Mouse (Mus musculus) hindbrain, embryonic 15.5 days (tissue): ENCODE measurements around the gene Khsrp. TPM values are rescaled to one million over a fixed set of nuclear protein-coding genes. Genes with fewer than 3 reads are reported as not detected.
A peak's percentile ranks its signal among the peaks of the same experiment; 100 is the strongest.

Experiments
- ATAC-seq: fragments of 200-750 bp; cut with Nextera tagmentation; 2 replicates; pipeline ENCODE4 v1.8.0; 2017; ENCODE audit warnings: low read depth, moderate number of reproducible peaks, moderate TSS enrichment; ENCODE audit not compliant: low FRiP score
- H3K27ac ChIP-seq: fragments of 300-500 bp; sonication (generic); replicated peaks from 2 replicates; pipeline ENCODE4 v1.5.1; 2015; ENCODE audit warnings: mild to moderate bottlenecking, inconsistent platforms
- H3K27me3 ChIP-seq: fragments of 300-500 bp; sonication (generic); 2 replicates; pipeline ENCODE4 v1.6.1; 2015; ENCODE audit warnings: control low read depth, inconsistent platforms
- H3K36me3 ChIP-seq: fragments of 300-500 bp; sonication (generic); 2 replicates; pipeline ENCODE4 v1.6.1; 2015; ENCODE audit warnings: control low read depth, inconsistent platforms
- H3K4me1 ChIP-seq: fragments of 300-500 bp; sonication (generic); replicated peaks from 2 replicates; pipeline ENCODE4 v1.6.1; 2015; ENCODE audit warnings: control low read depth, inconsistent platforms
- H3K4me2 ChIP-seq: fragments of 300-500 bp; sonication (generic); 2 replicates; pipeline ENCODE4 v1.6.1; 2015; ENCODE audit warnings: moderate library complexity, mild to moderate bottlenecking, inconsistent platforms
- H3K4me3 ChIP-seq: fragments of 300-500 bp; sonication (generic); 2 replicates; pipeline ENCODE4 v1.5.1; 2015; ENCODE audit warnings: mild to moderate bottlenecking, inconsistent platforms
- H3K9ac ChIP-seq: fragments of 300-500 bp; sonication (generic); 2 replicates; pipeline ENCODE4 v1.6.1; 2015; ENCODE audit warnings: inconsistent platforms
- H3K9me3 ChIP-seq: fragments of 300-500 bp; sonication (generic); 2 replicates; pipeline ENCODE4 v1.6.1; 2016; ENCODE audit warnings: control low read depth, inconsistent platforms
- whole genome bisulfite sequencing: fragments of 180-500 bp; shearing (Covaris S2); methylation state at CpG from one replicate; pipeline ENCODE4 v1.1.7; 2015; 5-methylcytosine and 5-hydroxymethylcytosine counted together
- polyA plus RNA-seq: library from polyadenylated mRNA; unstranded; fragments of >200 nt; fragmentation: Nextera tagmentation; extraction: Ambion mirVana; gene quantifications from 2 replicates; pipeline ENCODE4 v1.2.1, GENCODE M21; 2015

Gene Khsrp
- 27.9 and 31.2 TPM in 2 replicates for polyA plus RNA-seq

GRCm38 (mm10) chr17:57030931-57031660 is at the start of gene Khsrp:
Gene Khsrp, minus strand, starts transcription at chr17:57031522.
- H3K9ac ChIP-seq = peak within 1 kb of the TSS; percentile 97
- 0% methylated on average over 82 of the region's 99 CpGs for WGBS
- ATAC-seq = no peak

GRCm38 (mm10) chr17:57079919-57080318 is 48.6 kb upstream of the Khsrp start:
- H3K4me1 ChIP-seq = peaks cover 18% of the 10 kb centered on the region
- H3K9ac ChIP-seq = no peak overlapping the region
- 77% methylated on average over 3 of the region's 3 CpGs for WGBS

More at GRCm38 (mm10) chr17:57030931-57031660, at the start of gene Khsrp:
- Histone ChIP-seq H3K9me3 (no peaks in the 10 kb centered on the region), H3K4me1 (peaks cover 29% of the 10 kb centered on the region), H3K4me2 (peak within 1 kb of the TSS; percentile 75), H3K27ac (peak within 1 kb of the TSS; percentile 96), H3K36me3 (peaks cover 22% of the 10 kb centered on the region), H3K27me3 (no peaks in the 10 kb centered on the region), H3K4me3 (peak within 1 kb of the TSS; percentile 85)

GRCm38 (mm10) chr17:57078336-57078735 is 47.0 kb upstream of the Khsrp start, which contains the start of gene Dennd1c:
Gene Dennd1c, minus strand, starts transcription at chr17:57078514.
- Histone ChIP-seq H3K36me3 (peaks cover 22% of the 10 kb centered on the region), H3K4me3 (no peak within 1 kb of the TSS), H3K4me2 (no peak within 1 kb of the TSS), H3K4me1 (0 out of 2 replicates have a peak, but pooled peaks cover 2% of the 10 kb centered on the region), H3K27me3 (no peaks in the 10 kb centered on the region), H3K9me3 (no peaks in the 10 kb centered on the region), H3K9ac (no peak within 1 kb of the TSS), H3K27ac (no peak within 1 kb of the TSS)
- no peak for ATAC-seq
- WGBS = 52% methylated on average over 6 of the region's 6 CpGs

More at GRCm38 (mm10) chr17:57079919-57080318, 48.6 kb upstream of the Khsrp start:
- no peaks in the 10 kb centered on the region for H3K27me3 ChIP-seq
- H3K27ac ChIP-seq = no peak overlapping the region
- H3K4me2 ChIP-seq = no peak overlapping the region
- H3K36me3 ChIP-seq = peaks cover 28% of the 10 kb centered on the region
- H3K4me3 ChIP-seq = no peak overlapping the region
- ATAC-seq = no peak
- no peaks in the 10 kb centered on the region for H3K9me3 ChIP-seq

GRCm38 (mm10) chr17:57076916-57077315 is 45.6 kb upstream of the Khsrp start:
- Histone ChIP-seq H3K27me3 (no peaks in the 10 kb centered on the region), H3K4me1 (no peaks in the 10 kb centered on the region), H3K4me2 (no peak overlapping the region), H3K36me3 (peaks cover 22% of the 10 kb centered on the region), H3K9me3 (no peaks in the 10 kb centered on the region), H3K27ac (no peak overlapping the region), H3K9ac (no peak overlapping the region), H3K4me3 (no peak overlapping the region)
- ATAC-seq = no peak
- WGBS = 56% methylated on average over 3 of the region's 3 CpGs

- Histone ChIP-seq H3K4me2 (peak overlapping the region; percentile 44), H3K36me3 (no peaks in the 10 kb centered on the region), H3K4me1 (no peaks in the 10 kb centered on the region), H3K27me3 (no peaks in the 10 kb centered on the region), H3K27ac (no peak overlapping the region), H3K9me3 (no peaks in the 10 kb centered on the region), H3K4me3 (peak overlapping the region; percentile 18), H3K9ac (no peak overlapping the region)
- ATAC-seq = peak; percentile 53; the same call in 1 of the 2 replicates
- WGBS = 3% methylated on average over 11 of the region's 11 CpGs
These were observed 39.4 kb upstream of the Khsrp start for GRCm38 (mm10) chr17:57070699-57071098.

- Histone ChIP-seq H3K4me1 (no peaks in the 10 kb centered on the region), H3K27ac (no peak overlapping the region), H3K36me3 (no peaks in the 10 kb centered on the region), H3K9ac (no peak overlapping the region), H3K4me3 (peak overlapping the region; percentile 18), H3K4me2 (peak overlapping the region; percentile 44), H3K27me3 (no peaks in the 10 kb centered on the region), H3K9me3 (no peaks in the 10 kb centered on the region)
- ATAC-seq = 0 out of 2 replicates have a peak, but pooled peaks have one; percentile 25
- WGBS = 12% methylated on average over 9 of the region's 9 CpGs
These were observed 39.0 kb upstream of the Khsrp start for GRCm38 (mm10) chr17:57070272-57070671.

GRCm38 (mm10) chr17:57066908-57067307 is 35.6 kb upstream of the Khsrp start:
- no peak for ATAC-seq
- H3K9me3 ChIP-seq = no peaks in the 10 kb centered on the region
- 63% methylated on average over 5 of the region's 5 CpGs for WGBS
- no peak overlapping the region for H3K4me2 ChIP-seq
- peaks cover 8% of the 10 kb centered on the region for H3K4me1 ChIP-seq
- H3K27ac ChIP-seq = no peak overlapping the region
- no peak overlapping the region for H3K9ac ChIP-seq
- peaks cover 20% of the 10 kb centered on the region for H3K27me3 ChIP-seq
- no peaks in the 10 kb centered on the region for H3K36me3 ChIP-seq
- H3K4me3 ChIP-seq = no peak overlapping the region

- H3K4me2 ChIP-seq = no peak overlapping the region
- ATAC-seq = no peak
- no peaks in the 10 kb centered on the region for H3K36me3 ChIP-seq
- no peak overlapping the region for H3K4me3 ChIP-seq
- no peak overlapping the region for H3K9ac ChIP-seq
- 12% methylated on average over 8 of the region's 8 CpGs for WGBS
- H3K9me3 ChIP-seq = no peaks in the 10 kb centered on the region
- H3K4me1 ChIP-seq = peaks cover 28% of the 10 kb centered on the region
- no peak overlapping the region for H3K27ac ChIP-seq
- H3K27me3 ChIP-seq = peaks cover 25% of the 10 kb centered on the region
These were observed 31.7 kb upstream of the Khsrp start for GRCm38 (mm10) chr17:57063031-57063430.

GRCm38 (mm10) chr17:57062548-57062947 is 31.2 kb upstream of the Khsrp start:
- H3K4me3 ChIP-seq = peak overlapping the region; percentile 39
- peak overlapping the region; percentile 65 for H3K4me2 ChIP-seq
- peaks cover 32% of the 10 kb centered on the region for H3K4me1 ChIP-seq
- peaks cover 25% of the 10 kb centered on the region for H3K27me3 ChIP-seq
- no peaks in the 10 kb centered on the region for H3K9me3 ChIP-seq
- no peaks in the 10 kb centered on the region for H3K36me3 ChIP-seq
- under 1% methylated on average over 22 of the region's 22 CpGs for WGBS
- H3K9ac ChIP-seq = no peak overlapping the region
- H3K27ac ChIP-seq = no peak overlapping the region
- ATAC-seq = no peak

GRCm38 (mm10) chr17:57062011-57062521 is 30.7 kb upstream of the Khsrp start:
- 2% methylated on average over 38 of the region's 39 CpGs for WGBS
- Histone ChIP-seq H3K4me1 (peaks cover 32% of the 10 kb centered on the region), H3K9ac (peak overlapping the region; percentile 17; the same call in 1 of the 2 replicates)

GRCm38 (mm10) chr17:57061069-57061468 is 29.7 kb upstream of the Khsrp start:
- no peak overlapping the region for H3K27ac ChIP-seq
- H3K4me2 ChIP-seq = peak overlapping the region; percentile 72
- H3K9ac ChIP-seq = no peak overlapping the region
- no peaks in the 10 kb centered on the region for H3K9me3 ChIP-seq
- H3K27me3 ChIP-seq = peaks cover 25% of the 10 kb centered on the region
- H3K36me3 ChIP-seq = no peaks in the 10 kb centered on the region; the same call in 1 of the 2 replicates
- ATAC-seq = no peak
- peaks cover 32% of the 10 kb centered on the region for H3K4me1 ChIP-seq
- peak overlapping the region; percentile 94 for H3K4me3 ChIP-seq
- WGBS = 42% methylated on average over 10 of the region's 10 CpGs

More at GRCm38 (mm10) chr17:57062011-57062521, 30.7 kb upstream of the Khsrp start:
- Histone ChIP-seq H3K27ac (no peak overlapping the region), H3K4me2 (peak overlapping the region; percentile 65), H3K36me3 (no peaks in the 10 kb centered on the region), H3K27me3 (peaks cover 25% of the 10 kb centered on the region), H3K4me3 (peak overlapping the region; percentile 39), H3K9me3 (no peaks in the 10 kb centered on the region)
- no peak for ATAC-seq

GRCm38 (mm10) chr17:57060231-57060801 is 29.0 kb upstream of the Khsrp start:
- WGBS = under 1% methylated on average over 44 of the region's 44 CpGs
- Histone ChIP-seq H3K4me3 (peak overlapping the region; percentile 94), H3K9me3 (no peaks in the 10 kb centered on the region), H3K27ac (peak overlapping the region; percentile 91), H3K4me1 (peaks cover 32% of the 10 kb centered on the region), H3K9ac (peak overlapping the region; percentile 86), H3K36me3 (peaks cover 4% of the 10 kb centered on the region), H3K27me3 (peaks cover 25% of the 10 kb centered on the region), H3K4me2 (peak overlapping the region; percentile 72)
- ATAC-seq = peak; percentile 92
